Mouse (Mus musculus): ENCODE measurements around the gene Cmip.

DNA sequence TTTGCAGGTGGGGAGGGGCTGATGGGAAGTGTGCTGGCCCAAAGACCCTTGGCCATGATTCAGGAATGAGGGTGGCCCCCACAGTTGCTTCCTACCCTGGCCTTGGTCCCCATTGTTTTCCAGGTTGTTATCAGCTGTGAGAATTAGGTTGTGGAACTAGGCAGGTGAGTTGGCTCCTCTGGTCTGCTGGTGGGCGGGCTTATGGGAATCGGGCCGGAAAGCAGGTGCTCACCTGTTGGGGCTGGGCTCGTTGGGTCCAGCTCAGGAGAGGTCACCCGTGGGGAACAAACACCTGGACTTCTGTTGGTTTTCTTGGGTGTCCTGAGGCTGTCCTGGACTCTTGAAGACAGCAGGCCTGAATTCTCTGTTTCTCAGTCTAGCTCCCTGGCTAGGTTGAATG is 8.2 kb downstream of the Cmip start:
- no peak for TF ChIP-seq GATA1 (IDR thresholded peaks at IDR 0.05; ENCODE audit: borderline replicate concordance, low read length)
- TF ChIP-seq FLI1 (IDR thresholded peaks at IDR 0.05; ENCODE audit: low read length): no peak
